Mouse (Mus musculus) megakaryocyte, embryonic 14.5 days (primary cell): ENCODE measurements around the gene Kdelr2.

Experiments used
- FLI1 ChIP-seq: IDR thresholded peaks from 2 replicates; pipeline ENCODE4 v1.6.1; 2012; ENCODE audit warnings: low read length, inconsistent platforms, mixed read lengths
- GATA1 ChIP-seq: IDR thresholded peaks from 3 replicates; pipeline ENCODE4 v1.6.1; 2012; ENCODE audit warnings: mixed read lengths, low read length, inconsistent platforms, borderline replicate concordance

DNA sequence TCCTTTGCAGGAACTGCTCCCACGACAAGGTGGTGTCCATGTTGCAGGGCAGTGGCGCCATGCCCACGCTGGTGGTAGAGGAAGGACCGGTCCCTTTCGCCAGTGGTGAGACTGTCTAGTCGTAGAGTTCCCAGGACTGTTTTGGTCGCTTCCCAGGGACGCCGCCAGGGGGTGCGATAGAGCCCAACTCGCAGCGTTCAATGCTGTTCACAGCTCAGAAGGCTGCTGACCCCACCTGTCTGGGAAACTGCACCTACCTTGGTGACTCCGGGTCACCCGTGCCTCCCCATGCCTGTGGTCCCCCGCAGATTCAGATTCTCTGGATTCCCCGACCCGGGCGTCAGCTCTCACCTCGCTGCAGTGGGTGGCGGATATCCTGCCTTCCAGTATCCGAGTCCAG is 28.4 kb upstream of the Kdelr2 start:
- TF ChIP-seq GATA1 (no peak), FLI1 (no peak)
